Mouse (Mus musculus) lung, adult 10 weeks (tissue): ENCODE data around the gene Amhr2. TPM values are rescaled to one million over a fixed set of nuclear protein-coding genes. Genes with fewer than 3 reads are reported as not detected.

Experiments used
- polyA plus RNA-seq: library from polyadenylated mRNA; stranded (reverse); fragments of 350-450 nt; fragmentation: Illumina TruSeq; extraction: RNeasy Lipid Tissue Mini Kit (QIAGEN cat#74804); gene quantifications from one replicate; pipeline ENCODE4 v1.2.3, GENCODE M21; 2014; ENCODE audit warnings: low read depth, low replicate concordance; ENCODE audit not compliant: insufficient read depth

Gene Amhr2
- polyA plus RNA-seq, result 9.2 TPM

DNA sequence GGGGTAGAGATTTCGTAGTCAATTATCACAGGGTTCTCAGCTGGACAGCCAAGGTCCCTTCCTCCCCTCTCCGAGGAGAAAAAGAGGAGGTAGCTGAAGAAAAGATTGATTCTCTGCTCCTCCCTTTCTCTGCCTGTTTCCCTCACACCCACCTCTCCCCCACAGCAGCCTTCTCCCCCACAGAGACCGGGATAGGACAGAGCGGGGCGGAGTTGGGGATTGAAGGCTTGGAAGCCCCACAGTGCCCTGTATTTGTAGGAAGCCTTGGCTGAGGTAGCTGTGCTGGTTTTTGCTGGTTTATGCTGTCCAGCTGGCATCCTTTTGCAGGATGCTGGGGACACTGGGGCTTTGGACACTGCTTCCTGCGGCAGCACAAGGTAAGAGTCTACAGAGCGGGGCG lies at the start of gene Amhr2:
TSS of gene Amhr2 (plus strand) at position 222 of the 400 bp plus-strand sequence.

DNA sequence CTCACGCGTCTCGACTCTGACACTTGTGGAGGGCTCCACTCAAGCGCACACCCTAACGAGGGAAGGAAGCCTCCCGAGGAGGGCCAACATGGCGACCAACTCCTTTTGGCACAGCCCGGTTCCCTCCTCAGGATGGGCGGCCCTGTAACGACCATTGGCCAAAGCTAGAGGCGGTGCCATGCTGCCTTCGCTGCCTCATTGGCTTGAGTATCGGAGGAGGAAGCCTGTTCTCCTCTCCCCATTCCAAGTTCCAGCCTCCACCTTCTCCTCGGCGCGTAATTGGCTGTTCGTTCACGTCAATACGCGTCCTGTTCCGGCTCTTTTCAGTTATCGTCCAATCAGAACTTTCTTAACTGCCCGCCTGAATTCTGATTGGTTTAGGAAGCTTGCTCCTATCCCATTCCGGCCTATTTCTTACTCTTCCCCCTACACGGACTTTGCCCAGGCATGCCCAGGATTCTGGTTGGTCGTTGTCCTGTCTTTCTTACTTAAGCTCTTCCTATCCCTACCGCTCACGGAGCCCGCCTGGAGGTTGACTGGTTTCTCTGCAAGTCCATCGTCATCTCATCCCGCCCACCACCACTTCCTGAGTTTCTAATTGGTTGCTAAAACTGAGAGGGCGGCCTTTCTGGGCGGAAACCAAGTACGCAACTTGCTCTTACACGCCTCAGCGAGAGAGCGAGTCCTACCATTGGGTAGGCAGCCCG lies 39.5 kb upstream of the Amhr2 start, which contains the start of gene Sp1:
TSS of gene Sp1 (plus strand) at position 655 of the 707 bp plus-strand sequence.

GRCm38 (mm10) chr15:102458904-102459317 lies 13.7 kb downstream of the Amhr2 start, which contains the start of gene Prr13:
Gene Prr13 (plus strand): TSS chr15:102459028.

GRCm38 (mm10) chr15:102470183-102470604 lies 25.0 kb downstream of the Amhr2 start, which contains the start of gene Pcbp2:
Gene Pcbp2 (plus strand): TSS chr15:102470539.

GRCm38 (mm10) chr15:102503447-102503846 lies 58.3 kb downstream of the Amhr2 start, which contains the start of gene Gm10337:
Gene Gm10337 (plus strand): TSS chr15:102503722.

Other genes with a start within 250 kb of the Amhr2 start
- gene Zfp740, start 242.1 kb upstream of the Amhr2 start, polyA plus RNA-seq, result 35.1 TPM
- 26.9 TPM for gene Csad, start 240.6 kb upstream of the Amhr2 start, polyA plus RNA-seq
- 31.0 TPM for gene Itgb7, start 213.4 kb upstream of the Amhr2 start, polyA plus RNA-seq
- 32.8 TPM for gene Rarg, start 187.8 kb upstream of the Amhr2 start, polyA plus RNA-seq
- gene Gm9918, start 174.8 kb upstream of the Amhr2 start, polyA plus RNA-seq, result 0.10 TPM
- 38.5 TPM for gene Mfsd5, start 165.9 kb upstream of the Amhr2 start, polyA plus RNA-seq
- 1.2 TPM for gene Espl1, start 149.1 kb upstream of the Amhr2 start, polyA plus RNA-seq
- 792 TPM for gene Pfdn5, start 119.3 kb upstream of the Amhr2 start, polyA plus RNA-seq
- gene Myg1, start 113.7 kb upstream of the Amhr2 start, polyA plus RNA-seq, result 41.8 TPM
- gene Aaas, start 94.6 kb upstream of the Amhr2 start, polyA plus RNA-seq, result 13.3 TPM
- not detected for gene Sp7, start 78.2 kb upstream of the Amhr2 start, polyA plus RNA-seq
- 12.7 TPM for gene Sp1, start 39.2 kb upstream of the Amhr2 start, polyA plus RNA-seq
- gene Prr13, start 13.7 kb downstream of the Amhr2 start, polyA plus RNA-seq, result 139 TPM
- gene Pcbp2, start 25.2 kb downstream of the Amhr2 start, polyA plus RNA-seq, result 289 TPM
- gene Gm10337, start 58.4 kb downstream of the Amhr2 start, polyA plus RNA-seq, result not detected
- gene Map3k12, start 71.7 kb downstream of the Amhr2 start, polyA plus RNA-seq, result 3.0 TPM
- gene Tarbp2, start 72.8 kb downstream of the Amhr2 start, polyA plus RNA-seq, result 23.7 TPM
- 3.4 TPM for gene Npff, start 79.6 kb downstream of the Amhr2 start, polyA plus RNA-seq
- not detected for gene Gm28047, start 179.7 kb downstream of the Amhr2 start, polyA plus RNA-seq
- 48.0 TPM for gene Atf7, start 180.1 kb downstream of the Amhr2 start, polyA plus RNA-seq
- gene Atp5g2, start 227.0 kb downstream of the Amhr2 start, polyA plus RNA-seq, result 300 TPM